Mouse (Mus musculus): ENCODE data around the gene Cd300lb.
A peak's percentile ranks its signal among the peaks of the same experiment; 100 is the strongest.
"Not testable (repeated sequence)": the region's sequence is repeated elsewhere in the genome, so short reads cannot be mapped to it uniquely, and the experiment has no call there.

Gene Cd300lb

DNA sequence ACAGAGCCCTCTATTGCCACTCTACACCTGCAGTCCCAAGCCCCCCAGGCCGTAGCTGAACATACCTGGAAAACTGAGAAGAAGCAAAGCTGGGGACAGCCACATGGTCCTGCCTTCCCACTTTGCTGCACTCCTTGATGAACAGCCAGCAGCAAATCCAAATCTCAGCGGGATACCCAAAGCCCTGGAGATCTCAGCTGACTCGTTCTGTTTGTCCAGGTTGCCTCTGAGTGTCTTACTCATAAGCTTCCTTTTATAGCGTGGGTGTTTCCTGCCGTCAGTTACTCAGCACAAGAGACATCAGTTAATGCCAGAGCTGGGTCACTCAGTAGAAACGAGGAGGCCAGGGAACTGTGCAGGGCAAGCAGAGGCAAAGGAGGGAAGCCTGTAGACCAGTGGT is at the start of gene Cd300lb:
Cd300lb (minus strand) TSS at position 243 of the 400 bp plus-strand sequence.
- no peak for DNase-seq (ENCODE audit: low read depth, low spot score)

DNA sequence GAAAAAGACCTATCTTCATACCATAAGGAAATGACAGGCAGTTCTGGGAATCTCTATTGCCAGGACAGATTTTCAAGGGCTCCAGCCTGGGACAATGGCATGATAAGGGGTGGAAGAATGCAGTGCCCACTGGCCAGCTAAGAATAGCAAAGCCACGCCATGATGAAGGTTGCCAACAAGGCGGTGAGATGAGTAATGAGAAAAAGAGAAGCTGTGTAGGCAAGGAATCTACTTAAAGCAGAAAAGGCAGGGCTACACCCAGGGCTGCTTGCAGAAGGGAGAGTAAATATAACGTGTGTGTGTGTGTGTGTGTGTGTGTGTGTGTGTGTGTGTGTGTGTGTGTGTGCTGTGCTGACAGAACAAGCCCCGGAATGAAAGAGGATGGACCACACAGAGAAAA is 47.7 kb upstream of the Cd300lb start:
- no peak for DNase-seq (ENCODE audit: low read depth, low spot score)

DNA sequence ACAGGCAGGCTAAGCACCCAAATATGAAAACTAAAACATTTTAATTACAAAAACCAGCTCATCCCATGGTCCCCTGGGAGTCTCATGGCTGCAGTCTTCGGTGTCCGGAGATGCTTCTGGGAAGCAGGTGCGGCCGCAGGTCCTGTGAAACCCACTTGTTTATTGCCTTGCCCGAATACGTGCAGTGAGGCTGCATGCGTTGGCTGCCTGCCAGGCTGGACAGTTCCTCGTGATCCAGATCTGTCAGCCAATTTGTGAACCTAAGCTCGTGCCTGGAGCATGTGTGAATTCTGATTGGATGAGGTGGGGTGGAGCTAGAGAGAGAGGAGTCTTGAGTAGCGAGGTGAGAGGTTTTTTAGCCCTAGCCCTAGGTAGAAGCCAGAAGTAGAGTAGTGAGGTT is 38.5 kb upstream of the Cd300lb start:
- no peak for DNase-seq (ENCODE audit: low read depth, low spot score)

DNA sequence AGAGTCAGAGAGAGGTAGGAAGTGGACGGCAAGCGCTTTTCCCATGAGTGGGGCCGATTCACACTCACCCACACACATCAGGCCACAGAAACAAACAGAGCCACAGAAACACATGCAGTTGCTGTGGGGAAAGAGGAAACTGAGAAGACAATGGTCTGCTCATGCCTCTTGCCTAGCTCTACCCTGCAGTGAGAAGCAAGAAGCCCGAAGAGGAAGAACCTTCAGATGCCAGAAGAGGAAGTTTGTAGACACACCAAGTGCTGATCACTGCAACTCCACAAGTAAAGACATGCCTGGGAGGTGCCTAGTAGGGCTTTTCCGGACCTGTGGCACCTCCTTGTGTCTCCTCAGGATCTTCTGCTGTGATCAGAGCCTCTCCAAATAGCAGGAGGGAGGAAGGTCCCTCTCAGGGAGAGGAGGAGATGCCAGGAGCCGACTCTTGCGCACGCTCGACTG is 34.6 kb upstream of the Cd300lb start, which contains the start of gene Cd300c:
Cd300c (minus strand) TSS at position 406 of the 456 bp plus-strand sequence.
- DNase-seq (ENCODE audit: low read depth, low spot score), result no peak

DNA sequence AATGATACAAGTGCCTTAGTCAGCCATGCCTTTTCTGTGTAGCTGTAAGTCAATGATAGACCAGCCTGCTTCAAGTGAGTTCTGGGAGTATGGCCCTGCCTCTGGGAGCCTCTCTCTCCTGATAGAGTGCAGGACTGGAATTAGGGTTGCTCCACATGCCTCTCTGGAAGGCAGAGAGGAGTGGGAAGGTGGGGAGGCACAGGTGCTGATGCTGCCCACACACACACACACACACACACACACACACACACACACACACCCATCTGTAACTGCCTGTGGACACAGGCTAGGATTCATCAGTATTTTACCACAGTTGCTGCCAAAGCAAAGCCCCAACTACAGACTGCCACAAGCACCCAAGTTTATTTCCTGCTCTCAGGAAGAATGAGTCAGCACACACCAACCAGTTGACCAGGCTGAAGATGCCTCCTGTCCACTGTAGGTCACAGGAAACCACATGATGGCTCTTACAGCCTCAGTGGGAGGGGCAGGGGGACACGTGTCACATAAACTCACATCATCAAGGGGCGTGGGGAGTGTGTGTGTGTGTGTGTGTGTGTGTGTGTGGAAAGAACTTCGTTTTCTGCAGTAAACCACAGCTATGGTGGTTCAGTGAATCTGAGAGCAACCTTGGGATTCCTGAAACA is 31.1 kb upstream of the Cd300lb start:
- DNase-seq (ENCODE audit: low read depth, low spot score), result no peak

DNA sequence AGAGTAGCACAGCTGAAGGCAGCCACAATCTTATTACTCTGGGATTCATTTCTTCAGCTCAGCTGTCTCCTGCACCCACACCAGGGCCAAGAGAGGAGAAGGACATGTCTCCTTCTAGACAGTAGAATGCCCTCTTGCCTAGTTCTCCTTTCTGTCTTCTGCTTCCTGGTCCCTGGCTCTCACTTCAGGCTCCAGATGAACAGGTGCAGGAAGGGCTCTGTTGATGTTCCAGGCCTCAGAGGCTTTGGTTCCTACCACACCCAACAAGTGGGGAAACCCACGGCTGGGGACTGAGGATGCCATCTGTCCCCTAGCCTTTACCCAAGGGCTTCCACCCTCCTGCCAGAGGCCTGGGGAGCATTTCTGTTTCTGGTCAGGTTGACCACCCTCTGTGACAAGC is 26.2 kb upstream of the Cd300lb start:
- no peak for DNase-seq (ENCODE audit: low read depth, low spot score)

DNA sequence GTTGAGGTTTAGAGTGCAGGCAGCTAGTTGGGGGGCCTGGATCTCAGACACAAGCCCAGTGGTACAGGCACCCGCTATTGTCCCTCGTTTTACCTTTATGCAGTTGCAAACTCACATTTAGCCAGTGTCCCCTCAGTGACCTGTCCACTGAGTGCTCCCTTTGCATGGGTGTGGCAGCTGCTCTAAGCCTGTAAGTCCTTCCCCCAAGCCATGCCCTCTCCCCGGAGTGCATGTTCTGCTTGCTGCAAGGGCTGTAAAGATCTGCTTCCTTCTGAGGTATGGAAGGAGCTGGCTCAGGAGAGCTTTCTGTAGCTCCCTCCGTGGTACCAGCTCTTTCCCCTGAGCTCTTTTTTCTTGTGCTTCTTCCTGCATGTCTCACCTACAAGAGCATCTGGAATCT is 595 bp downstream of the Cd300lb start:
- DNase-seq (ENCODE audit: low read depth, low spot score), result no peak

DNA sequence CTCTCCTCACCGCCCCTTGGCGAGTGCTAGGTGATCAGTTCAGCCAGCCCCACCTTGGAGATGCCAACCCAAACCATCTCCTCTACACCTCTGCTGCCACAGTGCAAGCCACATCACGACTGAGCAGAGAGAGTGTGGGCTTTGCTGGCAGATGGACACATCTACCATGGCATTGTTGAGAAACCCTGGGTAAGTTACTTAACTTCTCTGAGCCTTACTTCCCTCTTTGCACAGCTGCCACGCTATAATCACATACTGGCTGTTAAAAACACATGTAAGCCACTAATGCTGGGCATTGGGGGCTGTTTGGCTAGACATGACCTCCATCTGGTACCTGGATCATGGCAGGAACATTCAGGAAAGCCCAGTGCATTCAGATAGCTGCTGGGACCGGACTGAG is 3.1 kb downstream of the Cd300lb start:
- no peak for DNase-seq (ENCODE audit: low read depth, low spot score)

DNA sequence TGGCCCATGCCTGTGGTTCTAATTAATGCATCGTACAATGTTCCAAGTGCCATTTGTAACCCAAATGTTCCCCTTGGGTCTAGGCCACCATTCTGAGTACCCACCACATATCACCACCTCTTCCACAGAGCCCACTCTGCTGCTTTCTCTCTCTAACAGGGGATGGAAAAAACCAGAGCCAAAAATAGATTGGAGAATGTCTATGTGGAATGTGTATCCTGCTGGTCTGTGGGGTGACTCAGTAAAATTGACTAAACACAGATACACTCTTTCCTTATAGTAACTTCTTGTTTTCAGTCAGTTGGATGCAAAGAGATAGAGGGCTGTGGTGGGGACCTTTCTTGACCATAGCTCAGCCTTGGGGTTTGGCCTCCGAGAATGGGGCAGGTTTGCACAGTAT is 4.6 kb downstream of the Cd300lb start:
- DNase-seq (ENCODE audit: low read depth, low spot score), result no peak

DNA sequence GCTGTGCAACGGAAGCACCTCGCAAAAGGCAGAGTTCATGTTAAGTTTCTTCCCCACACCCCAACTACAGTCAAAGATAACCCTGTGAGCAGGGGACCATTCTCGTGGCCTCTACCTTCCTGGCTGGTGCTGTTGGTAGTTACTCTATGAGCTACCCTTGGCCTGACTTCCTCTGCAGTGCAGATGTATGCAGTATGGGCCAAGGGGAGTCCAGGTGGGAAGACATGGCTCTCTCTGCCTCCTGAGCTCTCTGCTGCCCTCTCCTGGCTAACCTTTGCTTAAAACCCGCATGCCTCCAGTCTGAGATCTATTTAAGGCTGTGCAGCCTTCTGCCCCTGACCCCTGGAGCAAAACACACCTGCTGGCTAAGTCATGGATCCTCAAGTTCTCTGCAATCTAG is 10.2 kb downstream of the Cd300lb start:
- peak; percentile 26 for DNase-seq (ENCODE audit: low read depth, low spot score)

DNA sequence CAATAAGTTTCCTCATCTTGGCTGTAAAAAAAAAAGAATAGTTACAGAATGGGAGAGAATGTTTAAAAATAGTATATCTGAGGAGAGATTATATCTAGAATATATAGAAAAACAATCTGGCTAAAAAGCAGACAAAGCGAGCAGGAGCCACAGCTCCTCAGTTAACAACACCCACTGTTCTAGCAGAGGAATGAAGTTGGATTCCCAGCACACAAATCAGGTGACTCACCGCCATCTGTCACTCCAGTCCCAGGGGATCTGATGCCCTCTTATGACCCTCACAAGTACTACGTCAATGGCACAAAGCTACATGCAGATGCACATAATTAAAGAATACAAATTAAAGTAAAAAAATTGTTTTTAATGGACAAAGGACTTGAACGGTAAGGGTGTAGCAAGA is 11.7 kb downstream of the Cd300lb start:
- peak; percentile 17 for DNase-seq (ENCODE audit: low read depth, low spot score)

DNA sequence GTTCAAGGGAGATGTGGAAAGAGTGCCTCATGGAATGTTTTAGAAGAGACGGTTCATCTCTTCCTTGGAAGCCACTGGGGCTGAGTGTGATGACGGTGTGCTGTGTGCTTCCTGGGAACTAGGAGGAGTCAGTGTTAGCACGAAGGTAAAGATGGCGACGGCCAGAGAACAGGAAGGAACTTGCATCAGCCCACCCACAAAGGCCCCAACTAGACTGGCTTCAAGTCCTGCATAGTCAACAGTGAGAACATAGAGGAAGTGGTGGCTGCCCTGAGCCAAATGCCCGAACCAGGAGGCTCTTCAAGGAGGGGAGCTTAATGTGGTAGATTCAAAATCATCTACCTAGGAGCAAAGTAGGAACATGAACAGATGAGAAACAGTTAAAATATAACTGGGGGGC is 17.1 kb downstream of the Cd300lb start:
- DNase-seq (ENCODE audit: low read depth, low spot score), result no peak

DNA sequence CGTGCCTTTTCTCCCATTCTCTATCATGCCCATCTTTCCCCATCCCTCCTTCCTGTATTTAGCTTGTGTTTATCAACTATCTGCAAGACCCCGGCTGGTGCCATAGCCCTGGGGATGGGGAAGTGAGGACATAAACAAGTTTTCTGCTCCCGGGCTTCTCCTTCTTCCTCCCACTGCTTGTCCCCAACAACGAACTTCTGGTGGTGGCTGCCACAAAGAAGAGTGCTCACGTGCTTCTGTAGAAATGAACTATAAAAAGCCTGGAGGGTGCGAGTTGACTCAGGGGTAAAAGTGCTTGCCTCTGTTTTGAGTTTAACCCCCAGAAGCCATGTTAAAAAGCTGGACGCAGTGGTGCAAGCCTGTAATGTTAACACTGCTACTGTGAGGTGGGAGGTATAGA is 19.2 kb downstream of the Cd300lb start:
- DNase-seq (ENCODE audit: low read depth, low spot score), result no peak

DNA sequence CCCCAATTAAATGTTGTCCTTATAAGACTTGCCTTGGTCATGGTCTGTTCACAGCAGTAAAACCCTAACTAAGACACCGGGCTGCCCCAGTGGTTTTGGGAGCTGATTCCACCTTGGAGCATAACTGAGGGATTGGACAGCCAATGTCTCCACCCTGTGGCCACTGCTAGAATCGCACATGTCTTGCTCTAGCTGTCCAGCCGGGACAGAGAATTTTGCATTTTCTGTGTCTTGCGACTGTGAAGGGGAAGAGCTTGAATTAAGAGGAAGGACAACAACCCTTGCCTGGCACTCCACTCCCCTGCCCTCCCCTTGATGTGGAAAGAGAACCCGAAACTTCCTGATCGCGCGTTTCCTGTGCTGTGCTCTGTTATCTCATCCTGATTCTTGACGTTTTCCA is 21.3 kb downstream of the Cd300lb start:
- peak; percentile 80 for DNase-seq (ENCODE audit: low read depth, low spot score)

DNA sequence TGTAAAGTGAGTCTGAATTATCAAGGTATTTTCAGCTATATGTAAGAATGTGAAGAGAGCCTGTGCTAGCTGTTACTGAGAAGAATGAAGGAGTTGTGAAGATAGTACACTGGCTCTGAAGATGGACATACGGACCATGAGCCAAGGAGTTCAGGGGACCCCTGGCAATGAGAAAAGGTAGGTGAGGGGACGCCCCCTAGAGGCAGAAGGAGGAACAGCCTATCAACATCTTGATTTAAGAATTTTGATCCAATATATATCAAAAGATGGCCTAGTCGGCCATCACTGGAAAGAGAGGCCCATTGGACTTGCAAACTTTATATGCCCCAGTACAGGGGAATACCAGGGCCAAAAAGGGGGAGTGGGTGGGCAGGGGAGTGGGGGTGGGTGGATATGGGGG is 24.6 kb downstream of the Cd300lb start:
- DNase-seq (ENCODE audit: low read depth, low spot score), result not testable (repeated sequence)

DNA sequence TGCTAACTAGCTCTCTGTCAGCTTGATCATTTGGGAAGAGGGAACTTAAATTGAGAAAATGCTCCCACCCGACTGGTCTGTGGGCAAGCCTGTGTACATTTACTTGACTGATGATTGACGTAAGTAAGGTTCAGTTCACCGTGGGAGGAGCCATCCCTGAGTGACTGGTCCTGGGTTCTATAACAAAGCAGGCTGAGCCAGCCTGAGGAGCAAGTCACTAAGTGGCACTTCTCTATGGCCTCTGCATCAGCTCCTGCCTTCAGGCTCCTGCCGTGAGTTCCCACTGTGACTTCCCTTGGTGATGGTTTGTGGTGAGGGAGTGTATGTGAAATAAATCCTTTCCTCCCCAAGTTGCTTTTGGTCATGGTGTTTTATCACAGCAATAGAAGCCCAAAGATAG is 26.1 kb downstream of the Cd300lb start:
- DNase-seq (ENCODE audit: low read depth, low spot score), result no peak

DNA sequence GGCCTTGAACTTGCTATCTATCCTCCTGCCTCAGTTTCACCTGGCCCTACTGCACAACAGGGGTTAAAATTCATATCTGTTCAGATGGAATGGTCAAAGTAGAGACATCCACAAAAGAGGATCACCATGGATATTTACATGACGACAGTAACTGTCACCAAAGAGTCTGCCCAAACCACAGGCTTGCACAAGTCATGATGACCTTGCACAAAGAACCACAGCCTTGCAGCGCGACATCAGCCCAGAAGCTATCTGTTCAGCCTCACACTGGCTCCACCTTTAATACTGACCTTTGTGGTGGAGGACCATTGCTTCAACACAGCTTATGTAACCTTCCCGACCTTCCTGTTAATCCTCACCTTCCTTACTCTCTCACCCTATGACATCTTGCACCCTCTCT is 26.6 kb downstream of the Cd300lb start:
- no peak for DNase-seq (ENCODE audit: low read depth, low spot score)

DNA sequence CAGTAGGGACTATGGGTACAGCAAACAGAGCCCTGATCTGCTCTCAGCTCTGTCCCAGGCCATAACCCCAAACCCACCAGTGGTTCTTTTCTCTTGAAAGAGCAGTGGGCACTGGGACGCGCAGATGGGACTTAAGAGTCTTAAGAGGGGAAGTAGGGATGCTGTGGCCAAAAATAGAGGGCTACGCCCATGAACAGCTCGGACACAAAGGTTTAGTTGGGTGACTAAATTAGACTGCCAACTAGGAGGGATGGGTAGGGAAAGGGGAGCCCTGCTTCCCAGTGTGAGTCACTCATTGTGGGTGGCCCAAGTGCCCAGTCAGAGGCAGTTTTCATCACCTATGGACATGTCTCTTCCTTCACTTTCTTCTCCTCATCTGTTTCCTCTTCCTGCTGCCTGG is 31.0 kb downstream of the Cd300lb start:
- DNase-seq (ENCODE audit: low read depth, low spot score), result no peak

DNA sequence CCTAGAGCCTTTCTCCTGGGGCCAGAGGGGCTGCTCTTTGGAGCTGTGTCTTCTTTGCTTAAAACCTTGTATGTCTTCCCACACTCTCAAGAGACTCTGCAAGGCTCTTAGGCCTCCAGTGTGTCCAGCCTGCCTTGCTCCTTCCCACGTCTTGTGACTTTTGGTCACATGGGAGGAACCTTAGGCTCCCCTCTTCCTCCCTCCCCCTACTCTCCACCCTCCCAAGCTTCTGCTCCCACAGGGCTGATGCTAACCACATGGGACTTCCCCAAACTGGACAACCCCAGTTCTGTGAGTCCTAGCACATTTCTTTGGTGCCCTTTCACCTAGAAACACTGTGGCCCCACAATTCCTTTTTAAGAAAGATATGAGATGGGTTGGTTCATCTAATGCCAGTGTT is 36.2 kb downstream of the Cd300lb start:
- DNase-seq (ENCODE audit: low read depth, low spot score), result no peak

DNA sequence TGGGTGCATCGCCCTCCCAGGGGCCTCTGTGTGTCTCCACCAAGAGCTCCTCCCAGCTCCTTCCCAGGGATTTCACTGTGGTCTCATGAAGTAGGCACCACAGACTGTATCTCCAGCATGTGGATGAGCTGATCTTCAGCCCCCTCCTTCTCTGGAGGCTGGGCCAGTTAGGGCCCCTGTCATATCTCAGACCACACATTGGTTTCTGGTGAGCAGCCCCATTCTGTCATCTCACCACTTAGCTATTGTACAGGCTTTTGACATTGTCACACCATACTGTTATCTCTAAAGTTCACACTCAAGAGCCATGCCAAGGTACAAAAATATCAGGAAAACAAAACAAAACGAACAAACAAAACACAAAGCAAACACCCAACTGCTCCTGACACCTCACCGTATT is 38.1 kb downstream of the Cd300lb start:
- DNase-seq (ENCODE audit: low read depth, low spot score), result no peak

DNA sequence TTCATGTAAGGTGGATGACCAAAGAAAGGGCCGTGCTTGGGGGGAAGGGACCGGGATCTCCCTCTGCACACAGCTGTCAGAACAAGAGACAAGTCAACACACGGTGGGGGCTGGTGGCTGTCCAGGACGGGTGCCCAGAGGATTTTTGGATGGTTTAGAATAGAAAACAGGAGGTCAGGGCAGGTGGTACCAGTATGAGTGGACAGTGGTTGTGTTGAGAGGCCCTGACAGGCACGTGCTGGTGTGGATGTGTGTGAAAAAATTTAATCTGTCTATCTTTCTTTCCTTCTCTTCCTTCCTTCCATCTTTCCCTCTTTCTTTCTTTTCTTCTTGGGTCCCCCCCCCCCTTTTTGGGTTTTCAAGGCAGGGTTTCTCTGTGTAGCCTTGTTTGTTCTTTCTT is 43.6 kb downstream of the Cd300lb start:
- DNase-seq (ENCODE audit: low read depth, low spot score), result no peak

DNA sequence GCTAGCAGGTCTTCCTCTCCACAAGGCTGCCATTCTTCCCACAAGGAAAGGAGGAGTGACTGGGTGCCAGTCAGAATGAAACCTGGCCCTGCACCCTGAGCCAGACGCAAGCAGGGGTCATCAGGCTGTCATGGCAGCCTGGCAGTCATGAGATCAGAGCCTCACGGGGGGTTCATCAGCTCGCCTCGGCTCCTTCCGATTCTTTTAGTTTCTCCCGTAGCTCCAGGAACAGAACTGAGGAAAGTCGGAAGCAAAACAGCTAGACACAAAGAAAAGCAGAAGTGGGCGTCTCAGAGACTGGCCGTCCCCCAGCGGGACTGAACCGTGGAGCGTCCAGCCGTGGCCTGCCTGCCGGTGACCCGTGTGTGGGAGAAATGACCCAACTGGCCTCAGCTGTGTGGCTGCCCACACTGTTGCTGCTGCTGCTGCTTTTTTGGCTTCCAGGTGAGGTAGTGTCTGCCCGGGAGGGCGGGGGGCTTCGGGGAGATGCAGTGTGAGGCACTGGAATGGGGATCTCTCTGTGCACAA is 44.1 kb downstream of the Cd300lb start, which contains the start of gene Cd300a:
Cd300a (plus strand) TSS at position 51 of the 528 bp plus-strand sequence.
- DNase-seq (ENCODE audit: low read depth, low spot score), result no peak

DNA sequence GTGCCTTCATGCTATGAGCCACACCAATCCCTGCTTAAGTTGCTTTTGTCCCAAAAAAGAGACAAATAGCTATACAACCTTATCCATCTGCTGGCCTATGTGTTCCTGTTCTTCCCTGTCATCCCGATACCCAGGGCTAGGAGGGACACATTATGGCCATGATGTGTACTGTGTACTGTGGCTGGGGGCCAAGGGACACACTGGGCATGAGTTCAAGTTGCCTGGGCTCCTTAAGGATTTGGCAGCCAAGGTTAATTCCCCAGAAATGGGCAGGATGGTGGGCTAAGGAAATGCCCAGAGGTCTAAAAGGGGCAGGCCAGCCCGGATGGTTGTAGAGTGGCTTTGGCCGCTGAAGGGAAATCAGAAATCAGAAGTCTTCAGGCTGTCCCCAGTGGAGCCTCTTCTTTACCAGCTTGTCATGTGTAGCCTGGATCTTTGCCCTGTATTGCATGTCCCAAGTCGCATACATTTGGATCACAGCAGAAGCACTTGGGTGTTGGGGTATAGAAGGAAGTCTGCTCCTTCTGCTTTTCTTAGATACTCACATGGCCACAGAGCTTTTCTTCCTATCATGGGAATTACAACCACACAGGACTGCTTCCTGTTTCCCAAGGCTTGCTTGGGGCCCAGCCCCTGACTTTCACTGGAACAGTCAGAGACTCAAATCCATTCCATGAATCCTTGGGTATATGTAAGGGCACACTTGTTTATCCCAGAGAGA is 49.6 kb downstream of the Cd300lb start:
- no peak for DNase-seq (ENCODE audit: low read depth, low spot score)
